Mouse (Mus musculus): ENCODE results near the gene Zfp428.

- TF ChIP-seq CTCF (IDR thresholded peaks at IDR 0.05; ENCODE audit: borderline replicate concordance, insufficient read depth, low read depth, low read length) (no peak; the same call in 1 of the 2 replicates), POLR2A (IDR thresholded peaks at IDR 0.05; ENCODE audit: borderline replicate concordance, insufficient read depth, low read length) (no peak)
Measured at GRCm38 (mm10) chr7:24537591-24537990, 30.8 kb downstream of the Zfp428 start.

Data from cerebellum, adult 2 months (tissue).